Mouse (Mus musculus): ENCODE data around the gene Wfdc12. TPM values are rescaled to one million over a fixed set of nuclear protein-coding genes. Genes with fewer than 3 reads are reported as not detected.

The Wfdc12 gene
- polyA plus RNA-seq, 1 experiment from 2014 or later: not detected

GRCm38 (mm10) chr2:164170902-164171301 is 19.5 kb downstream of the Wfdc12 start, which contains the start of gene Kcns1:
TSS of gene Kcns1 (minus strand) at chr2:164171113.
- no peaks in the 10 kb centered on the region for H3K36me3 ChIP-seq
- H3K27me3 ChIP-seq (ENCODE audit: insufficient read depth, poor library complexity, severe bottlenecking): peaks cover 91% of the 10 kb centered on the region
- no peak within 1 kb of the TSS for H3K27ac ChIP-seq
- no peaks in the 10 kb centered on the region for H3K9me3 ChIP-seq
- peak within 1 kb of the TSS; percentile 52 for H3K4me3 ChIP-seq
- H3K4me1 ChIP-seq (replicated peaks): peaks cover 32% of the 10 kb centered on the region
- DNase-seq (ENCODE audit: low spot score): peak; percentile 35
- WGBS: under 1% methylated on average over 25 of the region's 29 CpGs

- Histone ChIP-seq H3K36me3 (no peaks in the 10 kb centered on the region), H3K9me3 (no peaks in the 10 kb centered on the region), H3K4me1 (replicated peaks) (peaks cover 32% of the 10 kb centered on the region), H3K27me3 (ENCODE audit: insufficient read depth, poor library complexity, severe bottlenecking) (peaks cover 97% of the 10 kb centered on the region), H3K4me3 (peak overlapping the region; percentile 52), H3K27ac (no peak overlapping the region)
- peak; percentile 19 for DNase-seq (ENCODE audit: low spot score)
- 5% methylated on average over 11 of the region's 11 CpGs for WGBS
These were observed 20.1 kb downstream of the Wfdc12 start for GRCm38 (mm10) chr2:164170326-164170725.

GRCm38 (mm10) chr2:164168571-164168946 is 21.8 kb downstream of the Wfdc12 start:
- WGBS: 9% methylated on average over 42 of the region's 42 CpGs
- Histone ChIP-seq H3K27ac (0 out of 2 replicates have a peak overlapping the region, but pooled peaks have one; percentile 30), H3K36me3 (no peaks in the 10 kb centered on the region), H3K27me3 (ENCODE audit: insufficient read depth, poor library complexity, severe bottlenecking) (peaks cover 93% of the 10 kb centered on the region), H3K4me1 (replicated peaks) (peaks cover 32% of the 10 kb centered on the region), H3K9me3 (no peaks in the 10 kb centered on the region), H3K4me3 (peak overlapping the region; percentile 45)
- DNase-seq (ENCODE audit: low spot score): peak; percentile 26

- 11% methylated on average over 90 of the region's 90 CpGs for WGBS
These were observed 22.4 kb downstream of the Wfdc12 start for GRCm38 (mm10) chr2:164167752-164168570.

GRCm38 (mm10) chr2:164164941-164165340 is 25.5 kb downstream of the Wfdc12 start:
- Histone ChIP-seq H3K9me3 (no peaks in the 10 kb centered on the region), H3K27ac (no peak overlapping the region), H3K4me3 (no peak overlapping the region), H3K27me3 (ENCODE audit: insufficient read depth, poor library complexity, severe bottlenecking) (peaks cover 57% of the 10 kb centered on the region), H3K4me1 (replicated peaks) (peaks cover 20% of the 10 kb centered on the region), H3K36me3 (no peaks in the 10 kb centered on the region)
- DNase-seq (ENCODE audit: low spot score): no peak
- 93% methylated on average over 5 of the region's 5 CpGs for WGBS

More at GRCm38 (mm10) chr2:164167752-164168570, 22.4 kb downstream of the Wfdc12 start:
- Histone ChIP-seq H3K36me3 (no peaks in the 10 kb centered on the region), H3K27me3 (ENCODE audit: insufficient read depth, poor library complexity, severe bottlenecking) (peaks cover 87% of the 10 kb centered on the region), H3K4me3 (peak overlapping the region; percentile 45), H3K27ac (0 out of 2 replicates have a peak overlapping the region, but pooled peaks have one; percentile 30), H3K4me1 (replicated peaks) (peaks cover 32% of the 10 kb centered on the region), H3K9me3 (no peaks in the 10 kb centered on the region)
- peak; percentile 41 for DNase-seq (ENCODE audit: low spot score)

- H3K27me3 ChIP-seq (ENCODE audit: insufficient read depth, poor library complexity, severe bottlenecking): peaks cover 24% of the 10 kb centered on the region
- no peak overlapping the region for H3K27ac ChIP-seq
- H3K4me3 ChIP-seq: no peak overlapping the region
- H3K36me3 ChIP-seq: peaks cover 7% of the 10 kb centered on the region; the same call in 1 of the 2 replicates
- peaks cover 6% of the 10 kb centered on the region; the same call in 1 of the 2 replicates for H3K4me1 ChIP-seq (replicated peaks)
- DNase-seq (ENCODE audit: low spot score): no peak
- H3K9me3 ChIP-seq: no peaks in the 10 kb centered on the region
- 83% methylated on average over 11 of the region's 11 CpGs for WGBS
These were observed 28.8 kb downstream of the Wfdc12 start for GRCm38 (mm10) chr2:164161515-164162055.

- 90% methylated on average over 2 of the region's 2 CpGs for WGBS
- peaks cover 6% of the 10 kb centered on the region; the same call in 1 of the 2 replicates for H3K4me1 ChIP-seq (replicated peaks)
- no peak overlapping the region for H3K27ac ChIP-seq
- H3K36me3 ChIP-seq: peaks cover 33% of the 10 kb centered on the region
- DNase-seq (ENCODE audit: low spot score): no peak
- no peak overlapping the region for H3K4me3 ChIP-seq
- no peaks in the 10 kb centered on the region for H3K9me3 ChIP-seq
- no peaks in the 10 kb centered on the region for H3K27me3 ChIP-seq (ENCODE audit: insufficient read depth, poor library complexity, severe bottlenecking)
These were observed 31.6 kb downstream of the Wfdc12 start for GRCm38 (mm10) chr2:164158838-164159237.

GRCm38 (mm10) chr2:164156158-164156557 is 34.2 kb downstream of the Wfdc12 start:
- H3K9me3 ChIP-seq: no peaks in the 10 kb centered on the region
- H3K27me3 ChIP-seq (ENCODE audit: insufficient read depth, poor library complexity, severe bottlenecking): no peaks in the 10 kb centered on the region

GRCm38 (mm10) chr2:164154007-164154406 is 36.4 kb downstream of the Wfdc12 start:
- H3K4me1 ChIP-seq (replicated peaks): peaks cover 18% of the 10 kb centered on the region
- DNase-seq (ENCODE audit: low spot score): no peak
- H3K4me3 ChIP-seq: no peak overlapping the region
- WGBS: 92% methylated on average over 10 of the region's 10 CpGs
- no peaks in the 10 kb centered on the region for H3K27me3 ChIP-seq (ENCODE audit: insufficient read depth, poor library complexity, severe bottlenecking)
- no peak overlapping the region for H3K27ac ChIP-seq
- peaks cover 68% of the 10 kb centered on the region for H3K36me3 ChIP-seq
- H3K9me3 ChIP-seq: no peaks in the 10 kb centered on the region

More at GRCm38 (mm10) chr2:164156158-164156557, 34.2 kb downstream of the Wfdc12 start:
- 87% methylated on average over 7 of the region's 7 CpGs for WGBS
- Histone ChIP-seq H3K36me3 (peaks cover 59% of the 10 kb centered on the region), H3K27ac (no peak overlapping the region), H3K4me3 (no peak overlapping the region), H3K4me1 (replicated peaks) (no peaks in the 10 kb centered on the region)
- no peak for DNase-seq (ENCODE audit: low spot score)

- Histone ChIP-seq H3K36me3 (peaks cover 73% of the 10 kb centered on the region), H3K27ac (no peak overlapping the region), H3K4me1 (replicated peaks) (peaks cover 23% of the 10 kb centered on the region), H3K27me3 (ENCODE audit: insufficient read depth, poor library complexity, severe bottlenecking) (no peaks in the 10 kb centered on the region), H3K4me3 (no peak overlapping the region), H3K9me3 (no peaks in the 10 kb centered on the region)
- 94% methylated on average over 11 of the region's 11 CpGs for WGBS
- no peak for DNase-seq (ENCODE audit: low spot score)
These were observed 38.1 kb downstream of the Wfdc12 start for GRCm38 (mm10) chr2:164152341-164152740.

GRCm38 (mm10) chr2:164150086-164150760 is 40.2 kb downstream of the Wfdc12 start:
- Histone ChIP-seq H3K27ac (peak overlapping the region; percentile 45; the same call in 1 of the 2 replicates), H3K9me3 (no peaks in the 10 kb centered on the region), H3K4me3 (no peak overlapping the region), H3K4me1 (replicated peaks) (peaks cover 23% of the 10 kb centered on the region), H3K36me3 (peaks cover 61% of the 10 kb centered on the region), H3K27me3 (ENCODE audit: insufficient read depth, poor library complexity, severe bottlenecking) (no peaks in the 10 kb centered on the region)
- WGBS: 41% methylated on average over 14 of the region's 14 CpGs
- DNase-seq (ENCODE audit: low spot score): peak; percentile 14

- 96% methylated on average over 12 of the region's 12 CpGs for WGBS
- peaks cover 26% of the 10 kb centered on the region for H3K36me3 ChIP-seq
- DNase-seq (ENCODE audit: low spot score): no peak
- H3K27me3 ChIP-seq (ENCODE audit: insufficient read depth, poor library complexity, severe bottlenecking): no peaks in the 10 kb centered on the region
- no peak overlapping the region for H3K27ac ChIP-seq
- H3K4me1 ChIP-seq (replicated peaks): peaks cover 44% of the 10 kb centered on the region
- H3K4me3 ChIP-seq: no peak overlapping the region
- H3K9me3 ChIP-seq: no peaks in the 10 kb centered on the region
These were observed 43.9 kb downstream of the Wfdc12 start for GRCm38 (mm10) chr2:164146556-164146955.

All from hindbrain, embryonic 10.5 days (tissue).